Mouse (Mus musculus): ENCODE measurements around the gene Mapre1. TPM values are rescaled to one million over a fixed set of nuclear protein-coding genes. Genes with fewer than 3 reads are reported as not detected.
A peak's percentile ranks its signal among the peaks of the same experiment; 100 is the strongest.

The Mapre1 gene
- polyA plus RNA-seq, 1 experiment from 2014 or later = 383 TPM

GRCm38 (mm10) chr2:153767484-153767883, 26.4 kb downstream of the Mapre1 start:
- 55% methylated on average over 6 of the region's 6 CpGs for WGBS
- no peaks in the 10 kb centered on the region for H3K9me3 ChIP-seq (ENCODE audit: control insufficient read depth, low read length)
- no peak overlapping the region for H3K4me2 ChIP-seq (ENCODE audit: low read length)
- H3K27me3 ChIP-seq (replicated peaks; ENCODE audit: control insufficient read depth, insufficient read depth, low read length) = no peaks in the 10 kb centered on the region
- ATAC-seq = no peak
- no peak overlapping the region for H3K4me3 ChIP-seq (ENCODE audit: low read length)
- no peak overlapping the region for H3K9ac ChIP-seq (ENCODE audit: low read depth, low read length)
- H3K36me3 ChIP-seq (ENCODE audit: control insufficient read depth, insufficient read depth, low read length) = peaks cover 18% of the 10 kb centered on the region
- H3K27ac ChIP-seq (ENCODE audit: low read depth, low read length) = no peak overlapping the region
- H3K4me1 ChIP-seq (ENCODE audit: control insufficient read depth, insufficient read depth, low read depth, low read length) = no peaks in the 10 kb centered on the region

- no peak overlapping the region for H3K4me2 ChIP-seq (ENCODE audit: low read length)
- no peak overlapping the region for H3K4me3 ChIP-seq (ENCODE audit: low read length)
- 73% methylated on average over 2 of the region's 2 CpGs for WGBS
- H3K9ac ChIP-seq (ENCODE audit: low read depth, low read length) = no peak overlapping the region
- no peaks in the 10 kb centered on the region for H3K4me1 ChIP-seq (ENCODE audit: control insufficient read depth, insufficient read depth, low read depth, low read length)
- ATAC-seq = no peak
- H3K27ac ChIP-seq (ENCODE audit: low read depth, low read length) = no peak overlapping the region
- H3K9me3 ChIP-seq (ENCODE audit: control insufficient read depth, low read length) = no peaks in the 10 kb centered on the region
- peaks cover 24% of the 10 kb centered on the region for H3K36me3 ChIP-seq (ENCODE audit: control insufficient read depth, insufficient read depth, low read length)
- no peaks in the 10 kb centered on the region for H3K27me3 ChIP-seq (replicated peaks; ENCODE audit: control insufficient read depth, insufficient read depth, low read length)
Measured at GRCm38 (mm10) chr2:153768881-153769280, 27.8 kb downstream of the Mapre1 start.

GRCm38 (mm10) chr2:153772950-153773349, 31.9 kb downstream of the Mapre1 start:
- no peak for ATAC-seq
- H3K36me3 ChIP-seq (ENCODE audit: control insufficient read depth, insufficient read depth, low read length) = peaks cover 15% of the 10 kb centered on the region
- 92% methylated on average over 4 of the region's 4 CpGs for WGBS
- no peak overlapping the region for H3K4me3 ChIP-seq (ENCODE audit: low read length)
- H3K9me3 ChIP-seq (ENCODE audit: control insufficient read depth, low read length) = no peaks in the 10 kb centered on the region
- no peak overlapping the region for H3K27ac ChIP-seq (ENCODE audit: low read depth, low read length)
- H3K4me1 ChIP-seq (ENCODE audit: control insufficient read depth, insufficient read depth, low read depth, low read length) = no peaks in the 10 kb centered on the region
- H3K27me3 ChIP-seq (replicated peaks; ENCODE audit: control insufficient read depth, insufficient read depth, low read length) = no peaks in the 10 kb centered on the region
- no peak overlapping the region for H3K9ac ChIP-seq (ENCODE audit: low read depth, low read length)
- no peak overlapping the region for H3K4me2 ChIP-seq (ENCODE audit: low read length)

GRCm38 (mm10) chr2:153775472-153775871, 34.4 kb downstream of the Mapre1 start:
- H3K27me3 ChIP-seq (replicated peaks; ENCODE audit: control insufficient read depth, insufficient read depth, low read length) = no peaks in the 10 kb centered on the region
- no peak for ATAC-seq
- peaks cover 15% of the 10 kb centered on the region for H3K36me3 ChIP-seq (ENCODE audit: control insufficient read depth, insufficient read depth, low read length)
- H3K9ac ChIP-seq (ENCODE audit: low read depth, low read length) = no peak overlapping the region
- H3K9me3 ChIP-seq (ENCODE audit: control insufficient read depth, low read length) = no peaks in the 10 kb centered on the region
- H3K4me1 ChIP-seq (ENCODE audit: control insufficient read depth, insufficient read depth, low read depth, low read length) = peaks cover 9% of the 10 kb centered on the region; the same call in 1 of the 2 replicates
- H3K27ac ChIP-seq (ENCODE audit: low read depth, low read length) = no peak overlapping the region
- no peak overlapping the region for H3K4me3 ChIP-seq (ENCODE audit: low read length)
- no peak overlapping the region for H3K4me2 ChIP-seq (ENCODE audit: low read length)
- 98% methylated on average over 4 of the region's 4 CpGs for WGBS

- Histone ChIP-seq H3K4me1 (ENCODE audit: control insufficient read depth, insufficient read depth, low read depth, low read length) (peaks cover 9% of the 10 kb centered on the region; the same call in 1 of the 2 replicates), H3K27ac (ENCODE audit: low read depth, low read length) (no peak overlapping the region), H3K27me3 (replicated peaks; ENCODE audit: control insufficient read depth, insufficient read depth, low read length) (no peaks in the 10 kb centered on the region), H3K4me2 (ENCODE audit: low read length) (peak overlapping the region; percentile 86), H3K9me3 (ENCODE audit: control insufficient read depth, low read length) (no peaks in the 10 kb centered on the region), H3K9ac (ENCODE audit: low read depth, low read length) (peak overlapping the region; percentile 47), H3K4me3 (ENCODE audit: low read length) (peak overlapping the region; percentile 41), H3K36me3 (ENCODE audit: control insufficient read depth, insufficient read depth, low read length) (peaks cover 4% of the 10 kb centered on the region; the same call in 1 of the 2 replicates)
- WGBS = 13% methylated on average over 24 of the region's 24 CpGs
- peak; percentile 87 for ATAC-seq
Measured at GRCm38 (mm10) chr2:153778638-153779362, 37.7 kb downstream of the Mapre1 start.

GRCm38 (mm10) chr2:153779394-153779981, 38.4 kb downstream of the Mapre1 start, which contains the start of gene Efcab8:
Gene Efcab8, plus strand, starts transcription at chr2:153779931.
- 46% methylated on average over 11 of the region's 12 CpGs for WGBS
- H3K4me1 ChIP-seq (ENCODE audit: control insufficient read depth, insufficient read depth, low read depth, low read length) = peaks cover 9% of the 10 kb centered on the region; the same call in 1 of the 2 replicates
- peak within 1 kb of the TSS; percentile 86 for H3K4me2 ChIP-seq (ENCODE audit: low read length)
- H3K27me3 ChIP-seq (replicated peaks; ENCODE audit: control insufficient read depth, insufficient read depth, low read length) = no peaks in the 10 kb centered on the region
- no peaks in the 10 kb centered on the region for H3K9me3 ChIP-seq (ENCODE audit: control insufficient read depth, low read length)
- peak within 1 kb of the TSS; percentile 47 for H3K9ac ChIP-seq (ENCODE audit: low read depth, low read length)
- H3K4me3 ChIP-seq (ENCODE audit: low read length) = peak within 1 kb of the TSS; percentile 41
- H3K27ac ChIP-seq (ENCODE audit: low read depth, low read length) = no peak within 1 kb of the TSS
- H3K36me3 ChIP-seq (ENCODE audit: control insufficient read depth, insufficient read depth, low read length) = no peaks in the 10 kb centered on the region
- ATAC-seq = no peak; the same call in none of the 2 replicates

GRCm38 (mm10) chr2:153781181-153781580, 40.1 kb downstream of the Mapre1 start:
- H3K4me3 ChIP-seq (ENCODE audit: low read length) = no peak overlapping the region
- no peak overlapping the region for H3K9ac ChIP-seq (ENCODE audit: low read depth, low read length)
- H3K9me3 ChIP-seq (ENCODE audit: control insufficient read depth, low read length) = no peaks in the 10 kb centered on the region
- H3K4me1 ChIP-seq (ENCODE audit: control insufficient read depth, insufficient read depth, low read depth, low read length) = peaks cover 9% of the 10 kb centered on the region; the same call in 1 of the 2 replicates
- H3K4me2 ChIP-seq (ENCODE audit: low read length) = no peak overlapping the region
- no peaks in the 10 kb centered on the region for H3K27me3 ChIP-seq (replicated peaks; ENCODE audit: control insufficient read depth, insufficient read depth, low read length)
- no peaks in the 10 kb centered on the region for H3K36me3 ChIP-seq (ENCODE audit: control insufficient read depth, insufficient read depth, low read length)
- 91% methylated on average over 4 of the region's 4 CpGs for WGBS
- ATAC-seq = no peak
- H3K27ac ChIP-seq (ENCODE audit: low read depth, low read length) = no peak overlapping the region

- Histone ChIP-seq H3K4me2 (ENCODE audit: low read length) (no peak overlapping the region), H3K4me3 (ENCODE audit: low read length) (no peak overlapping the region), H3K27ac (ENCODE audit: low read depth, low read length) (no peak overlapping the region), H3K9me3 (ENCODE audit: control insufficient read depth, low read length) (no peaks in the 10 kb centered on the region), H3K36me3 (ENCODE audit: control insufficient read depth, insufficient read depth, low read length) (no peaks in the 10 kb centered on the region), H3K9ac (ENCODE audit: low read depth, low read length) (no peak overlapping the region), H3K27me3 (replicated peaks; ENCODE audit: control insufficient read depth, insufficient read depth, low read length) (no peaks in the 10 kb centered on the region), H3K4me1 (ENCODE audit: control insufficient read depth, insufficient read depth, low read depth, low read length) (no peaks in the 10 kb centered on the region)
- WGBS = 88% methylated on average over 2 of the region's 2 CpGs
- ATAC-seq = no peak
Measured at GRCm38 (mm10) chr2:153784668-153785067, 43.6 kb downstream of the Mapre1 start.

- no peaks in the 10 kb centered on the region for H3K4me1 ChIP-seq (ENCODE audit: control insufficient read depth, insufficient read depth, low read depth, low read length)
- no peak overlapping the region for H3K9ac ChIP-seq (ENCODE audit: low read depth, low read length)
- no peak overlapping the region for H3K27ac ChIP-seq (ENCODE audit: low read depth, low read length)
- H3K9me3 ChIP-seq (ENCODE audit: control insufficient read depth, low read length) = no peaks in the 10 kb centered on the region
- no peaks in the 10 kb centered on the region for H3K27me3 ChIP-seq (replicated peaks; ENCODE audit: control insufficient read depth, insufficient read depth, low read length)
- H3K36me3 ChIP-seq (ENCODE audit: control insufficient read depth, insufficient read depth, low read length) = no peaks in the 10 kb centered on the region
- ATAC-seq = no peak
- H3K4me3 ChIP-seq (ENCODE audit: low read length) = no peak overlapping the region
- H3K4me2 ChIP-seq (ENCODE audit: low read length) = no peak overlapping the region
Measured at GRCm38 (mm10) chr2:153793366-153793765, 52.3 kb downstream of the Mapre1 start.
